Mouse (Mus musculus): ENCODE measurements around the gene Babam2. TPM values are rescaled to one million over a fixed set of nuclear protein-coding genes. Genes with fewer than 3 reads are reported as not detected.

Babam2 gene
- polyA plus RNA-seq, 1 experiment = 52.8 TPM

GRCm38 (mm10) chr5:31742521-31743031 is 45.1 kb downstream of the Babam2 start:
- Histone ChIP-seq H3K4me3 (ENCODE audit: insufficient read depth, low read length) (no peak overlapping the region), H3K27ac (ENCODE audit: insufficient read depth, low read length) (no peak overlapping the region), H3K4me1 (ENCODE audit: control insufficient read depth, insufficient read depth, low read length) (no peaks in the 10 kb centered on the region)
- TF ChIP-seq POLR2A (IDR thresholded peaks at IDR 0.05; ENCODE audit: extremely low read depth, insufficient read depth, low read length) (no peak), CTCF (IDR thresholded peaks at IDR 0.05; ENCODE audit: extremely low read depth, insufficient read depth, low read length) (no peak)

- TF ChIP-seq CTCF (IDR thresholded peaks at IDR 0.05; ENCODE audit: extremely low read depth, insufficient read depth, low read length) (no peak), POLR2A (IDR thresholded peaks at IDR 0.05; ENCODE audit: extremely low read depth, insufficient read depth, low read length) (no peak)
- H3K4me3 ChIP-seq (ENCODE audit: insufficient read depth, low read length) = no peak overlapping the region
- H3K4me1 ChIP-seq (ENCODE audit: control insufficient read depth, insufficient read depth, low read length) = peaks cover 5% of the 10 kb centered on the region
- no peak overlapping the region for H3K27ac ChIP-seq (ENCODE audit: insufficient read depth, low read length)
Measured at GRCm38 (mm10) chr5:31749401-31749800, 51.9 kb downstream of the Babam2 start.

GRCm38 (mm10) chr5:31750231-31750925 is 52.9 kb downstream of the Babam2 start:
- Histone ChIP-seq H3K4me3 (ENCODE audit: insufficient read depth, low read length) (no peak overlapping the region), H3K4me1 (ENCODE audit: control insufficient read depth, insufficient read depth, low read length) (peaks cover 5% of the 10 kb centered on the region), H3K27ac (ENCODE audit: insufficient read depth, low read length) (no peak overlapping the region)
- TF ChIP-seq CTCF (IDR thresholded peaks at IDR 0.05; ENCODE audit: extremely low read depth, insufficient read depth, low read length) (no peak), POLR2A (IDR thresholded peaks at IDR 0.05; ENCODE audit: extremely low read depth, insufficient read depth, low read length) (no peak)

GRCm38 (mm10) chr5:31750955-31751354 is 53.5 kb downstream of the Babam2 start:
- H3K4me3 ChIP-seq (ENCODE audit: insufficient read depth, low read length) = no peak overlapping the region
- H3K4me1 ChIP-seq (ENCODE audit: control insufficient read depth, insufficient read depth, low read length) = peaks cover 5% of the 10 kb centered on the region
- TF ChIP-seq CTCF (IDR thresholded peaks at IDR 0.05; ENCODE audit: extremely low read depth, insufficient read depth, low read length) = no peak
- no peak for TF ChIP-seq POLR2A (IDR thresholded peaks at IDR 0.05; ENCODE audit: extremely low read depth, insufficient read depth, low read length)
- peak overlapping the region; percentile 48 for H3K27ac ChIP-seq (ENCODE audit: insufficient read depth, low read length)

GRCm38 (mm10) chr5:31754634-31755033 is 57.1 kb downstream of the Babam2 start:
- H3K4me1 ChIP-seq (ENCODE audit: control insufficient read depth, insufficient read depth, low read length) = peaks cover 5% of the 10 kb centered on the region
- no peak overlapping the region for H3K4me3 ChIP-seq (ENCODE audit: insufficient read depth, low read length)
- no peak overlapping the region for H3K27ac ChIP-seq (ENCODE audit: insufficient read depth, low read length)
- no peak for TF ChIP-seq CTCF (IDR thresholded peaks at IDR 0.05; ENCODE audit: extremely low read depth, insufficient read depth, low read length)
- TF ChIP-seq POLR2A (IDR thresholded peaks at IDR 0.05; ENCODE audit: extremely low read depth, insufficient read depth, low read length) = no peak

DNA sequence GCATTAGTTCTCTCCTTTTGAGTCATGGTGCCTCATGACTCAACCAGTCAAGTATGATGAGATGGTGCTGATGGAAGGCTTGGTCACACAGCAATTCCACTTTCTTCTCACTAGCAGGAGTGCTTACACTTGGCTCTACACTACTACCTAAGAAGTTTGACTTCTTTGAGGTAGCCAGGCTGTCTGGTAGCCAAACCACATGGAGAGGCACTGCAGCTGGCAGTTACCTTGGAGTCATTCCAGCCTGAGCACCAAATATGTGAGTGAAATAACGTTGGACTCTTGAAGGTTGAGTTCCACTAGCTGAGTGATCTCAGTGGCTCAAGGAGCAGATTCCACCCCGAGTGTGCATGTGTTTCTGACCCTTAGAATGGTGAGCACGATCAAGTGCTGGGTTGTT is 57.8 kb downstream of the Babam2 start:
- TF ChIP-seq CTCF (IDR thresholded peaks at IDR 0.05; ENCODE audit: extremely low read depth, insufficient read depth, low read length) (no peak), POLR2A (IDR thresholded peaks at IDR 0.05; ENCODE audit: extremely low read depth, insufficient read depth, low read length) (no peak)
- H3K4me3 ChIP-seq (ENCODE audit: insufficient read depth, low read length) = no peak overlapping the region
- H3K27ac ChIP-seq (ENCODE audit: insufficient read depth, low read length) = no peak overlapping the region
- peaks cover 5% of the 10 kb centered on the region for H3K4me1 ChIP-seq (ENCODE audit: control insufficient read depth, insufficient read depth, low read length)

DNA sequence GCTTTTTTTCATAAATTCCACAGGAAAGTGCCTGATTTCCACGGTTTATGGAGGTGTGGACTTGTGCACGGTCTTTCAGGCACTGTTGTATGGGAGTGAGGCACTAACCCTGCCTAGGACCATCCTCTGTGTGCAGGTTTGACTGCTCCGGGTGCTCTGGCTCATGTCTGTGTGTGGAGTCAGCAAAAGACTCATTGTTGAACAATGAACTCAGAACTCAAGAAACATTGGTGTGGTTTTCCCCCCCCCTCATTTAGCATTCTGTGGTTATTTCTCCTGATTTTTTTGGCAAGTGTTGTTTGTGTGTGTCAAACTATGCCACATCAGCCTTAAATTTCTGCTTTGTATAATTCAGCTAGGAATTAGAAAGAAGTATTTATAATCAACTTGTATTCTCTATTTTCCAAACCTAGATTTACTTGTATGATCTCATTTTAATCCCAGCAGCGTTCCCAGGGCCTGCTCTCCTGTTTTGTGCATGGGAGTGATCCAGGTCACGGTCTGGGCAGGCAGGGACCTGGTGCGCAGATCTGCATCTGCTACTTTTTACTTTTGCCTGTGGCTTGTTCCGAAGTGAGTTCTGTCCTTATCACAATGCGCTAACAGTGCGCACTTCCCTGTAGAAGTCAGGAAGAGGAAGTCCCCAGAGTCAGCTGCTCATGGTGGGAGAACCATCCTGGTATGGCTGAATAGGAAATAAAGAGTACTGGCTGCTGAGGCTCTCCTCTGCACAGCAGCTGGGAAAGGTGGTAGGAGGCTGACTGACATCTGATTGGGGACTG is 61.0 kb downstream of the Babam2 start:
- no peaks in the 10 kb centered on the region for H3K4me1 ChIP-seq (ENCODE audit: control insufficient read depth, insufficient read depth, low read length)
- no peak overlapping the region for H3K27ac ChIP-seq (ENCODE audit: insufficient read depth, low read length)
- H3K4me3 ChIP-seq (ENCODE audit: insufficient read depth, low read length) = no peak overlapping the region
- TF ChIP-seq CTCF (IDR thresholded peaks at IDR 0.05; ENCODE audit: extremely low read depth, insufficient read depth, low read length) (no peak), POLR2A (IDR thresholded peaks at IDR 0.05; ENCODE audit: extremely low read depth, insufficient read depth, low read length) (no peak)

GRCm38 (mm10) chr5:31761836-31762235 is 64.4 kb downstream of the Babam2 start:
- H3K27ac ChIP-seq (ENCODE audit: insufficient read depth, low read length) = no peak overlapping the region
- H3K4me1 ChIP-seq (ENCODE audit: control insufficient read depth, insufficient read depth, low read length) = no peaks in the 10 kb centered on the region
- TF ChIP-seq POLR2A (IDR thresholded peaks at IDR 0.05; ENCODE audit: extremely low read depth, insufficient read depth, low read length) (no peak), CTCF (IDR thresholded peaks at IDR 0.05; ENCODE audit: extremely low read depth, insufficient read depth, low read length) (no peak)
- no peak overlapping the region for H3K4me3 ChIP-seq (ENCODE audit: insufficient read depth, low read length)

DNA sequence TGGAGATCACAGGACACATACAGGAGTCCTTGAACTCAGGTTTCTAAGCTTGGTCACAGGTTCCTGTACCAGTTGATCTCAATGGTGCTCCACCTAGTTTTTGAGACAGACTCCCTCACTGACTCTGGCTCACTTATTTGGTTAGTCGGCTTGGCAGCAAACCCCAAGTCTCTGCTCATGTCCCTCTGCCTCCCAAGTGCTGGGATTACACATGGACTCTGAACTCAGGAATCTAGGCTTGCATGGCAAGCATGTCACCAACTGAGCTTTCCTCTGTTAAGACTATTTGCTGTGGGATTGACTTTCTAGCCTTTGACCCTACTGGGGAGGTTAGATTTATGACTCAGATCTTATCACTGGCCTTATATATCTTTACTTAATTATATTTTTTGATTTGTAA is 65.3 kb downstream of the Babam2 start:
- no peak overlapping the region for H3K4me3 ChIP-seq (ENCODE audit: insufficient read depth, low read length)
- no peaks in the 10 kb centered on the region; the same call in 1 of the 2 replicates for H3K4me1 ChIP-seq (ENCODE audit: control insufficient read depth, insufficient read depth, low read length)
- TF ChIP-seq POLR2A (IDR thresholded peaks at IDR 0.05; ENCODE audit: extremely low read depth, insufficient read depth, low read length) (no peak), CTCF (IDR thresholded peaks at IDR 0.05; ENCODE audit: extremely low read depth, insufficient read depth, low read length) (no peak)
- no peak overlapping the region for H3K27ac ChIP-seq (ENCODE audit: insufficient read depth, low read length)
